Mouse (Mus musculus): ENCODE results near the gene Rtcb. TPM values are rescaled to one million over a fixed set of nuclear protein-coding genes. Genes with fewer than 3 reads are reported as not detected.

The Rtcb gene
- total RNA-seq, 2 experiments from 2014 or later, result 73.0 to 75.2 TPM

- intact Hi-C loops (cut with DNase I), result no loop called here
- no peak for DNase-seq (ENCODE audit: low spot score)
These were observed 5.7 kb downstream of the Rtcb start for GRCm38 (mm10) chr10:85951765-85952443.

- intact Hi-C loops (cut with DNase I), result no loop called here
- DNase-seq (ENCODE audit: low spot score), result no peak
These were observed 9.0 kb downstream of the Rtcb start for GRCm38 (mm10) chr10:85948483-85949196.

GRCm38 (mm10) chr10:85936280-85936965 is 21.2 kb downstream of the Rtcb start:
- intact Hi-C loops (cut with DNase I), result no loop called here

GRCm38 (mm10) chr10:85929962-85930361 is 27.7 kb downstream of the Rtcb start:
- DNase-seq (ENCODE audit: low spot score), result no peak
- intact Hi-C loops (cut with DNase I), result no loop called here

More at GRCm38 (mm10) chr10:85936280-85936965, 21.2 kb downstream of the Rtcb start:
- DNase-seq (ENCODE audit: low spot score), result no peak

- intact Hi-C loops (cut with DNase I), result no loop called here
- no peak for DNase-seq (ENCODE audit: low spot score)
These were observed 28.4 kb downstream of the Rtcb start for GRCm38 (mm10) chr10:85929208-85929591.

- intact Hi-C loops (cut with DNase I), result no loop called here
- DNase-seq (ENCODE audit: low spot score), result no peak
These were observed 29.0 kb downstream of the Rtcb start for GRCm38 (mm10) chr10:85928499-85929207.

GRCm38 (mm10) chr10:85927676-85928445 is 29.8 kb downstream of the Rtcb start, which contains the start of gene Ascl4:
TSS of gene Ascl4 (plus strand) at chr10:85927681.
- intact Hi-C loops (cut with DNase I), result no loop called here
- DNase-seq (ENCODE audit: low spot score), result no peak

- intact Hi-C loops (cut with DNase I), result loop anchor here (5.0 kb wide), 2 partner anchors 41 to 44 kb away; partner anchors contain the start of gene Rtcb
- DNase-seq (ENCODE audit: low spot score), result peak; percentile 96
These were observed 40.9 kb downstream of the Rtcb start, which contains the start of gene Prdm4 for GRCm38 (mm10) chr10:85916498-85917309. TSS of gene Prdm4 (minus strand) at chr10:85917142.

Other genes starting within 250 kb of the Rtcb start
- 10 to 100 TPM; 14.5 to 16.1 TPM for gene Pwp1, start 128.3 kb downstream of the Rtcb start, total RNA-seq (2021)
- 10 to 100 TPM; 10.6 to 13.8 TPM for gene Prdm4, start 40.7 kb downstream of the Rtcb start, total RNA-seq (2021)
- gene Ascl4, start 30.1 kb downstream of the Rtcb start, total RNA-seq (2021), result not detected
- not detected for gene Bpifc, start 54.1 kb upstream of the Rtcb start, total RNA-seq (2021)
- 10 to 100 TPM; 12.3 to 15.4 TPM for gene Fbxo7, start 64.1 kb upstream of the Rtcb start, total RNA-seq (2021)

Measured in heart, postnatal 25 days (tissue).